29 mouse cellular contexts compared by ENCODE assay signal in genomic region chr1:36835593-36835992, GRCm38 (mm10).
A peak's percentile ranks its signal among the peaks of the same experiment; 100 is the strongest.
DNase-seq lines count a peak whose midpoint lies in the region; ATAC-seq lines count a peak whose summit lies in the region.
"Had no signal": no experiment of that assay in that cellular context is flagged by ENCODE, and none has a peak within 500 bp of the region (broad histone marks: within the 10 kb centered on the region; RNA-seq: fewer than 3 reads in every experiment).

No protein-coding gene starts in this region.

- no peaks in the 10 kb centered on the region for H3K9me3 ChIP-seq in liver, embryonic 12.5 days (replicated peaks)
- no peaks in the 10 kb centered on the region for H3K9me3 ChIP-seq in kidney, embryonic 16.5 days (ENCODE audit: low read length)
- H3K9me3 ChIP-seq: forebrain, embryonic 13.5 days; hindbrain, embryonic 15.5 days had no signal

- H3K27ac ChIP-seq in liver, embryonic 12.5 days, result no peak overlapping the region
- H3K27ac ChIP-seq in kidney, embryonic 16.5 days (ENCODE audit: low read length), result no peak overlapping the region
- H3K27ac ChIP-seq: forebrain, embryonic 13.5 days; hindbrain, embryonic 15.5 days; kidney, postnatal 0 days had no signal

- 0 out of 2 replicates have a peak, but pooled peaks have one; percentile 40 for ATAC-seq in liver, embryonic 12.5 days
- peak; percentile 30 for ATAC-seq in granulocyte monocyte progenitor cell, adult 5-6 weeks (replicated peaks; ENCODE audit: poor library complexity, severe bottlenecking)
- ATAC-seq in megakaryocyte progenitor cell, adult 5-6 weeks (replicated peaks; ENCODE audit: poor library complexity), result peak; percentile 86
- ATAC-seq in kidney, embryonic 16.5 days (ENCODE audit: low FRiP score, low TSS enrichment), result no peak
- ATAC-seq: CD4-positive, CD25-positive, alpha-beta regulatory T cell, adult 4 months; forebrain, embryonic 13.5 days; inflammation-experienced regulatory T-cells, adult 6 months; midbrain, embryonic 16.5 days had no signal

- H3K36me3 ChIP-seq in liver, embryonic 12.5 days, result peaks cover 91% of the 10 kb centered on the region
- peaks cover 38% of the 10 kb centered on the region for H3K36me3 ChIP-seq in kidney, embryonic 16.5 days (ENCODE audit: insufficient read depth, low read length)

- no peak overlapping the region for H3K9ac ChIP-seq in liver, embryonic 12.5 days
- no peak overlapping the region for H3K9ac ChIP-seq in kidney, embryonic 16.5 days (replicated peaks; ENCODE audit: low read length)
- H3K9ac ChIP-seq: forebrain, embryonic 13.5 days; hindbrain, embryonic 15.5 days; lung, embryonic 14.5 days had no signal

- no peak overlapping the region for H3K4me3 ChIP-seq in liver, embryonic 12.5 days
- no peak overlapping the region for H3K4me3 ChIP-seq in kidney, embryonic 16.5 days (ENCODE audit: low read length)
- H3K4me3 ChIP-seq: forebrain, embryonic 13.5 days; hindbrain, embryonic 15.5 days had no signal

- no peaks in the 10 kb centered on the region for H3K27me3 ChIP-seq in liver, embryonic 12.5 days (replicated peaks)
- no peaks in the 10 kb centered on the region for H3K27me3 ChIP-seq in kidney, embryonic 16.5 days (ENCODE audit: insufficient read depth, low read length)
- H3K27me3 ChIP-seq: forebrain, embryonic 13.5 days; hindbrain, embryonic 15.5 days had no signal

- 63% methylated on average over 3 of the region's 3 CpGs for WGBS in liver, embryonic 12.5 days (ENCODE audit: insufficient replicate concordance)
- WGBS in kidney, embryonic 16.5 days, result 88% methylated on average over 3 of the region's 3 CpGs

- DNase-seq in liver (no peak), 416B (ENCODE audit: low read depth) (peak; percentile 57)
- DNase-seq in embryo, embryonic 10 days (ENCODE audit: low spot score), result no peak
- DNase-seq: adrenal gland, postnatal 25 days; cerebellum, adult 11-12 months; cerebellum, adult 9-11 months; gastrocnemius, postnatal 14 days; heart, adult 18-20 months; heart, postnatal 4 days; kidney, adult 2 months; layer of hippocampus, postnatal 36 days; left cerebral cortex, postnatal 4 days; lung, embryonic 14.5 days; lung, postnatal 14 days; right cerebral cortex, adult 18-20 months; spleen, adult 18-20 months; thymus, postnatal 25 days had no signal

- no peak overlapping the region for H3K4me2 ChIP-seq in liver, embryonic 12.5 days
- no peak overlapping the region for H3K4me2 ChIP-seq in kidney, embryonic 16.5 days (replicated peaks; ENCODE audit: low read depth, low read length)
- H3K4me2 ChIP-seq: forebrain, embryonic 13.5 days; heart, embryonic 11.5 days; hindbrain, embryonic 15.5 days; lung, embryonic 14.5 days; midbrain, embryonic 11.5 days had no signal

- H3K4me1 ChIP-seq in liver, embryonic 12.5 days, result peaks cover 5% of the 10 kb centered on the region
- H3K4me1 ChIP-seq in kidney, embryonic 16.5 days (ENCODE audit: insufficient read depth, low read length), result no peaks in the 10 kb centered on the region
- H3K4me1 ChIP-seq: hindbrain, embryonic 15.5 days had no signal
